Mouse (Mus musculus) retina, postnatal 7 days (tissue): ENCODE data around the gene Nfic.
A peak's percentile ranks its signal among the peaks of the same experiment; 100 is the strongest.

Source experiments
- DNase-seq: peaks from one replicate; pipeline ENCODE4 v3.0.0-alpha.2; 2012; ENCODE audit warnings: low read depth, low spot score

Nfic gene

DNA sequence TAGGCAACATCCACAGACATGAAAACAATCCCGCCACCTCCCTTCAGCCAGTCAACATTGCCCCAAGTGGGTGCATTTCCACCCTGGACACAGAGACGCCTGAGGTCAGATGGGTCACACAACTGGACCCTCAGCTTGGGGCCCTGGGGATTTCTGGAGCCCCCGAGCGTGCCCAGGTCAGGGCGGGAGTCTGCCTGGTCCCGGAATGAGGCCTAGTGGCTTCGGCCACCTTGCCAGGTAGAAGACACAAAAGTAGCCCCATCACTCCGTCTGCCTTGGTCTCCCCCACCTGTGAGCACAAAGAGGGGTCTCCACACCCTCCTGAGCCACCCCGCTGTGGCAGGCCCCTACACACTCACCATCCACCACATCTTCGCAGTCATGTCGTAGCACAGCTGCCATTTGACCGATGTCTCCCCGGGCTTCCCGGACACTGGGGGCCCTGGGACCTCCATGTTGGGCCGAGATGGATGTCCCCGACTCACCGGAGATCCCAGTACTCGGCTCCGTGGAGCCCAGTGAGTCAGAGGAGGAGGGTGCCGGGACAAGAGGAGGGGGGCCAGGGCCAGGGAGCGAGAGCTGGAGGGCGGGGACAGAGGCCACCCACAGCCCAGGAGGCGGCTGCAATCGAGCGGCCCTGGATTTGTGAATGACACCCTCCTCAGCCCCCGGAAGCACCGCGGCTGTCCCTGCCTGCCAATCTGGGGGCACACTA lies at the start of gene Nfic:
Gene Nfic, minus strand, starts transcription at position 455 of the 715 bp plus-strand sequence.
- no peak for DNase-seq

DNA sequence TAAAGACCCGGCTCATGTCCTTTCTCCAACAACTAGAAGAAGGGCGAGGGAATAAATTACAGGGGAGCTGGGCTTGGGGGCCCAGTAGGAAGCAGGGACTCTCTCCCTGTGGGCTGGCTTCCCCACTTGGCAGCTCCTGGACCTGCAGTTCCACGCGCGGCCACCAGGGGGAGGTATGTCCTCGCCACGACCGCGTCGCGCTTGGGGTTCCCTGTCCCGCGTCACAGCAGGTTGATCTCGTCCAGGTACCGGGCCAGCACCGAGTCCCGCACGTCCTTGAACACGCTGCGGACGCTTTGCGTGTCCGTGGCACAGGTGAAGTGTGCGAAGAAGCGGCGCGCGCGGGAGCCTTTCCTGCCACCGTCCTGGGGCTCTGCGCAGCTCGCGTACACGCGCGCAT lies 47.2 kb upstream of the Nfic start:
- peak; percentile 77 for DNase-seq

- no peak for DNase-seq
Observed at GRCm38 (mm10) chr10:81501863-81502262, 46.4 kb upstream of the Nfic start.

GRCm38 (mm10) chr10:81500032-81500431 lies 44.6 kb upstream of the Nfic start, which contains the start of gene S1pr4:
TSS of gene S1pr4 (minus strand) at chr10:81500132.
- no peak for DNase-seq

DNA sequence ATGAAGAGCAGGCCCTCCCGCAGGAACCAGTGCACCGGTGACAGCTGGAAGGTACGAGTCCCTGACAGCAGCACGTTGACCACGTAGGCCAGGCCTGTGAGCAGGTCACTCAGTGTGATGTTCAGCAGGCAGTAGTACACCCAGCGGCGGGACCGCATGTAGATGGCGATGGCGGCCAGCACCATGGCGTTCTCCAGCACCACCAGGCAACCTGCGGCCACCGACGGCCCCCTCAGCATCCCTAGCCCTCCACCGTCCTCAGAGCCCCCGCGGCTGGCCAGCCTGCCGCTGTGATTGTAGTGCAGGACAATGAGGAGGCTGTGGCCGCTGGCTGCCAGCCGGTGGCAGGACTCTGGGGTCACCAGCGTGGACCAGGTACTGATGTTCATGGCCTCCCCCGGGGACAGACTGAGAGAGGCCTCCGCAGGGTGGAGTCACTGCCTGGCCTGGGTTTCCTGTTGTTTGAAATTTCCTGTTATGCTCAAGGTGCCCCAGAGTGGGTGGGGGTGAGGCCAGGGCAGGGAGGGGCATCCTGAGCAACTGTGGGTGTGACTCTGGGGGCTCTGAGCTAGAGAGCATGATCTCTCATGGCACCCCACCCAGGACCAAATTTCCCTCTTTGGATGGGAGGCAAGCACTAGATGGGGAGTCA lies 43.9 kb upstream of the Nfic start:
- no peak for DNase-seq

- no peak for DNase-seq
Observed at GRCm38 (mm10) chr10:81498316-81499249, 43.1 kb upstream of the Nfic start.

GRCm38 (mm10) chr10:81497401-81498270 lies 42.2 kb upstream of the Nfic start:
- DNase-seq: no peak

DNA sequence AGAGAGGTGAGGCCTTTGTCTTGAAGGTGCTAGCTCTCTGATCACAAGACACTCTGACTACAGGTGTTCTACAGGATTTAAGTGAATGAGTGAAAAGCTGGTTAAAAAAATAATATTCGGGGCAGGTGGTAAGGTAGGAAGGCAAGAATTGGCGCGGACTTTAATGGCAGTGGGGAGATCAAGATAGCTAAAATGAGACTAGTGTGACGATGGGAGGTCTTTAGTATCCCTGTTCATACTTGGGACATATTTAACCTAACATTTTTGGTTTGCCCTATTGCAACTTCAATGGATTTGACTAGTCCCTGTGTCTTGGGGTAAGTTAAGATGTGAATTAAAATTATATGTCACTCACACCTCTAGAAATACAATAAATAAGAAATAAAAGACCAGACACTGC lies 41.5 kb upstream of the Nfic start:
- DNase-seq: no peak

DNA sequence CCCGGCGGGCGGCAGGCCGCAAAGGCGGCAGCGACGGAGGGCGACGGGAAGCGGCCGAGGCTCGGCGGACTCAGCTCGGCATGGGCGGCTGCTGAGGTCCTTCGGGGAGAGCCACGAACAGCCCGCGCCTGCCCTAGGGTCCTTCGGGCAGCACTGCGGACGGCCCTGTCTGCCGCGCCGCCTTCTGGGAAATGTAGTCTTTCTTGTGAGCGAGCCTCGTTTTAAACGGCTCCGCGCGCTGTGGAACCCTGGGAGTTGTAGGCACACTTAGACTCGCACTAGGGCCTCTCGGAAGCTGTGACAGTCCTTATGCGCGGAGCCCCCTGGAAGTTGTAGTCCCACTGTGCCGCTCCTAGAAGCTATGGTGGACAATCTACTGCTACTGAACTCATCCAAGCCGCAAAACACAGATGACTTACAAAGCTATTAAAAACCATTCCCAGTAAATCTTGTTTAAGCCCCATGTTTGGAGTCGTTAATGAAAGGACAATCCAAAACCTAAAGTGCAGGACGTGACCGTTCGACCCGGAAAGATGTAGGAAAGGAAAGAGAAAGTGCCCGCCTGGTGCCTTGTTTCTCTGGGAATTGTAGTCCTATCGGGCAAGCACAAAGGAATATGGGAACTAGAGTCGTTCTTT lies 40.9 kb upstream of the Nfic start, which contains the start of gene Ncln:
Gene Ncln, minus strand, starts transcription at position 129 of the 638 bp plus-strand sequence.
- peak; percentile 94 for DNase-seq

- no peak for DNase-seq
Observed at GRCm38 (mm10) chr10:81495616-81496263, 40.3 kb upstream of the Nfic start.

DNA sequence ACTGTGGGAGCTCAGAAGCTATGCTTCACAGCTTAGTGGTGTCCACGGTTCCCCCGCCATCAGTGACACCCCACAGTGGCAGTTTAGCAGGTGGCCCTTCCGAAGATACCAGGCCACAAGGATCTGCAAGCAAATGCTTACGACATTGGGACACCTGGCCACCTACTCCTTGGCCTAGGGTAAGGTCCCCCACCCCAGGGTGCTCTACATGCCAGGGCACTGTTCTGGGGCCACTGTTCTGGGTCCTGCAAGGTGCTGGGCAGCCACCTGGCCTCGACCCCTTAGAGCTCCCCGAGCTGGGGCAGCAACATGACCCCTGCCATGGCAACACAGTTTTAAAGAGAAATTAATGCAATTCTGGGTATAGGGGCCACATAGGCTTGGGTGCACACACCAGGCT lies 39.7 kb upstream of the Nfic start:
- DNase-seq: no peak

DNA sequence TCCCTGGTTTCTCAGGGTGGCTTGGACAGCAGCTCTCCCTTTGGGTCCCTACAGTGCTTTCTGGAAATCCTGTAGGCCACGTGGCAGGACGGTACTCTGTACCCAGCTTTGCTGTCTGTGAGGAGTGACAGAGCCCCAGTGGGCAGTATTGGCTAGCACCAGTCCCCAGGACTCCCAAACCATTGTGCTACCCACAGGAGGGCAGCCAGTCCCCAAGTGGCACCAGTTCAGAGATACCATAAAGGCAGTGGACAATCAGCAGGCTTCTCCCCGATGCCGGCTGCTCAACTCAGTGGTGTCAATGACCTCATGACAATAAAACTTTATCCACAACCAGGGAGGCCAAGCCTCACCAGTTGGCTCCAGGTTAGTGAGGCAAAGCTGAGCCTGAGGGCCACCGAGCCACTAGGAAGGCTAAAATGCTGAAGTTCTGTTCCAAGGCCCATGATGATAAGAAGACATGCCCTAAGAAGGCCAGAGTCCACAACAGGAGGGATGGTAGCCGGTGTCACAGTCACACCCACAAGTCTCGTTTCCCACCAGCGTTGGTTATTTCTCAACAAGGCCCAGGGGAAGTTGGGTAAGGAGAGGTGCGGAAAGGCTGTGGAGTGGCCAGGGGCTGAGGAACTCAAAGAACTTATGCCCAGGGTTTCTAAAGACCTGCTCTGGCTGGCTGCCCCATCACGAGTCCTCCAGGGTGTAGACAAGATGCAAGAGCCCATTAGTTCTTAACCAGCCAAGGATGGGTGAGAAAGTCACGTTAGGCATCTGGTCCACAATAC lies 39.0 kb upstream of the Nfic start:
- no peak for DNase-seq

GRCm38 (mm10) chr10:81493601-81494220 lies 38.3 kb upstream of the Nfic start:
- no peak for DNase-seq

DNA sequence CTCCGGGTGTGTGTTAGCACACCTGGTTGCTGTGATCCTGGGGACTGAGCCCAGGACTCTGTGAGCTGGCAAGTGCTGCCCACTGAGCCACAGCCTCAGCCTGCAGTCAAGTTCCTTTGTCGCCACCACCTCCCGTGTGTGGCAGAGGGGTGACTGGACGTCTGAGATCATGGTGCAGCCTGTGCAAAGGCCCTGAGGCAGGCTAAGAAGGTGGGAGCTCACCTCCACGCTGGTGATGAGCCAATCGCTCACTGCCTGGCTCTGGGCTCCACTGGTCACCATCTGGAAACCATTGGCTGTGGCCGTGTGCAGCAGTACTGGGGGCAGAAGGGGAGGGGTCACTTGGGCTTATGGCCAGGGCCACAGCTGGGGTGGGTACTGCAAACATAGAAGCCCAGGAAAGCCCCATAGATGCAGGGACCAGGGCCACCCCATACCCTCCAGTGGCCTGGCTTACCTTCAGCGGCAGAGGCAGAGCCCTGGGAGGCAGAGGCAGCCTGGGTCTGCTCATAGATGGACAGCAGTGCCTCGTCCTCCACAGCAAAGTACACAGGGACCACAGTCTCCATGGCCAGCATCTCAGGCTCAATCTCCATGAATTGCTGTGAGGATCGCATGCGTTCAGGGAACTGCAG lies 37.3 kb upstream of the Nfic start:
- DNase-seq: no peak

DNA sequence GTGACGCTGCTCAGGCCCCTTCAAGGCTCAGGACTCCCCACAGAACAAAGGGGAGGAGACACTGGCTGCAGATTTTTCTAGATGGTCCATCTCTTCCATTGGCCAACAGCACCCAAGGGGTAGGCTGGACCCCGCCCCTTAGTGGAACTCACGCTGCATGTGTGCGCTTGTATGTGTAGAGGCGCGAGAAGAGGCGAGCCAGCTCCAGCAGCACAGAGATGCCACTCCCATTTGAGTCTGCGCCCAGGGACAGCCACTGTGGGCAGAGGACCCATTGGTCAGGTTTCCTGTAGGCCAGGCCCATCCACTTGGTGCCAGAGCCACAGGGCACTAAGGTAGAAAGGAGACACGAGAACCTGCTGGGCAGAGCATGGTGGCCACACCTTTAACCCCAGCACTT lies 35.6 kb upstream of the Nfic start:
- DNase-seq: no peak

GRCm38 (mm10) chr10:81489941-81490340 lies 34.5 kb upstream of the Nfic start:
- DNase-seq: no peak

- no peak for DNase-seq
Observed at GRCm38 (mm10) chr10:81488081-81488480, 32.6 kb upstream of the Nfic start.

DNA sequence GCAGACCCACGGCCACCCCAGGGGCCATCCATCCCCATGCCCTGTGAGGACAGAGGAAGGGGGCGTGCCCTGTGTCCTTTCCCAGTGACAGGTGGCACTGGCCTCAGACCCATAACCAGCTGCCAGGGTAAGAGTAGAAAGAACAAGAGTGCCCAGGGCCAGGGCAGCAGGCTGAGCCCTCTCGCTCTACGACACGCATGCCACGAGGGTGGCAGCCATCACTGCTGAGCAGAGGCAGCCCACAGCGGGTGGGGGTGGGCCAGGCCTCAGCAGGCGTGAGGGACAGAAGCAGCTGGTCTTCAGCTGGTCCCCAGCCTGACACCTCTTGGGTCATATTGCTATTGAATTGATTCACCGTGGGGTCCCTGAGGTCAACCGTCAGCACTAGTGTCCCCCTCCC lies 31.1 kb upstream of the Nfic start:
- no peak for DNase-seq
